Mouse (Mus musculus): ENCODE measurements around the gene Dnaaf2.

Gene Dnaaf2

GRCm38 (mm10) chr12:69198164-69198535 is at the start of gene Dnaaf2:
Gene Dnaaf2, minus strand, starts transcription at chr12:69198429.
- DNase-seq, result peak in 1 of 2 experiments; percentile 57

- DNase-seq, result peak; percentile 46 to 67
These were observed 43.7 kb upstream of the Dnaaf2 start for GRCm38 (mm10) chr12:69241771-69242431.

- DNase-seq, result no peak
These were observed 43.2 kb upstream of the Dnaaf2 start for GRCm38 (mm10) chr12:69241405-69241770.

- no peak for DNase-seq
These were observed 42.6 kb upstream of the Dnaaf2 start, which contains the start of gene Klhdc1 for GRCm38 (mm10) chr12:69240876-69241275. Gene Klhdc1, plus strand, starts transcription at chr12:69241176.

GRCm38 (mm10) chr12:69238284-69238683 is 40.1 kb upstream of the Dnaaf2 start:
- no peak for DNase-seq

GRCm38 (mm10) chr12:69235782-69236181 is 37.6 kb upstream of the Dnaaf2 start:
- DNase-seq, result no peak

GRCm38 (mm10) chr12:69229251-69229650 is 31.0 kb upstream of the Dnaaf2 start:
- peak; percentile 19 to 48 for DNase-seq

- peak; percentile 71 to 89 for DNase-seq
These were observed 29.7 kb upstream of the Dnaaf2 start, which contains the start of gene Pole2 for GRCm38 (mm10) chr12:69227776-69228466. Gene Pole2, minus strand, starts transcription at chr12:69228195.

GRCm38 (mm10) chr12:69220613-69221277 is 22.5 kb upstream of the Dnaaf2 start:
- DNase-seq, result no peak

GRCm38 (mm10) chr12:69216587-69216986 is 18.4 kb upstream of the Dnaaf2 start:
- no peak for DNase-seq

- DNase-seq, result no peak
These were observed 17.0 kb upstream of the Dnaaf2 start for GRCm38 (mm10) chr12:69215000-69215785.

- DNase-seq, result no peak
These were observed 16.2 kb upstream of the Dnaaf2 start for GRCm38 (mm10) chr12:69214393-69214792.

GRCm38 (mm10) chr12:69213186-69213777 is 15.1 kb upstream of the Dnaaf2 start:
- no peak for DNase-seq

GRCm38 (mm10) chr12:69211057-69211456 is 12.8 kb upstream of the Dnaaf2 start:
- no peak for DNase-seq

GRCm38 (mm10) chr12:69210056-69210979 is 12.1 kb upstream of the Dnaaf2 start:
- no peak for DNase-seq

- no peak for DNase-seq
These were observed 10.3 kb upstream of the Dnaaf2 start for GRCm38 (mm10) chr12:69208520-69208919.

GRCm38 (mm10) chr12:69207926-69208325 is 9.7 kb upstream of the Dnaaf2 start:
- no peak for DNase-seq

- DNase-seq, result no peak
These were observed 9.2 kb upstream of the Dnaaf2 start for GRCm38 (mm10) chr12:69207396-69207795.

- no peak for DNase-seq
These were observed 6.0 kb upstream of the Dnaaf2 start, which contains the start of gene Gm49384 for GRCm38 (mm10) chr12:69204052-69204833. Gene Gm49384, minus strand, starts transcription at chr12:69204267.

- no peak for DNase-seq
These were observed 756 bp upstream of the Dnaaf2 start for GRCm38 (mm10) chr12:69198985-69199384.

Measured in spleen, adult 18-20 months (tissue).